Mouse (Mus musculus): ENCODE results near the gene Mup14.
"Not testable (repeated sequence)": the region's sequence is repeated elsewhere in the genome, so short reads cannot be mapped to it uniquely, and the experiment has no call there.

The Mup14 gene

DNA sequence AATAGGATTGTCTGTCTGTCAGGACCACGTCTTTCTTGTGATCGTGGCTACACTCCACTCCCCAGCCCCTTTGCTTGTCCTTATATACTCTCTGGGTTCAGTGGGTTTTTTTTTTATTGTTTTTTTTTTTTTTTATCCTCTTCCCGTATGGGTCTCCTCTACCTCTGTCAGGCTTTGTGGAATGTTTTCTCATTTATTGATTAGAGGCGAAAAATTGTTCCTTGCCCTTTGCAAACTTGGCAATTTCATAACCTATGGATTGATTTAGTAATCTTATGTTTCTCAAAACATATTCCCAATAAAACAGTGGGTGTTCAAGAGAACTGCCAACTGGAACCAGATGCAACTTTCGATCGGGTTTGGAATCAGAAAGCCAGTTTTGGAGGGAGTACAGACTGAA is at the start of gene Mup14:
TSS of gene Mup14 (minus strand) at position 101 of the 400 bp plus-strand sequence.
- in situ Hi-C loops (cut with MboI, MseI): not testable (repeated sequence)

DNA sequence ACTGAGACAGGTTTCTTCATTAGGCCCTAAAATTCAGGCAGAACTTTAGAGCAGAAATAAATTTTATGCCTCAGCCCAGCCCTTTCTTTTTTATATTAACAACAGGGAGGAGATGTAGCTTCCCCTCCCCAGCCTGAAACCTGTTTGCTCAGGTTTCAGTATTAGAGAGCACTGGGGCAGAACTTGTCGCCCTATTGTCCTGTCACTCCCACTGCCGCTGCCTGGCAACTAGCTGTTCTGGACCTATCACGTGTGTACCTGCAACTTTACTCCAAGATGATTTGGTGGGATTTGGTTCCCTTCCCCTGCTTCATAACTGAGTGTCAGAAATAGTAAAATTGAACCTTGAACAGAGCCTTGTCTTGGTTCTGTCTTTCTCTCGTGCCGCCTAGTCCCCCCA is 34.3 kb upstream of the Mup14 start:
- in situ Hi-C loops (cut with MboI, MseI): loop anchor here (10.0 to 25.0 kb wide), 2 partner anchors 1073 to 1326 kb away; no protein-coding TSS in a partner anchor
